Mouse (Mus musculus) ES-E14 (cell line): ENCODE data around the gene Irak1bp1. TPM values are rescaled to one million over a fixed set of nuclear protein-coding genes. Genes with fewer than 3 reads are reported as not detected.

Experiments used
- DNase-seq: peaks from one replicate; pipeline ENCODE4 v3.0.0-alpha.2; 2013; ENCODE audit warnings: low read depth, low spot score
- H3K27ac ChIP-seq: 2 replicates; pipeline ENCODE4 v1.5.1; 2012; ENCODE audit warnings: low read depth, mild to moderate bottlenecking, low read length, moderate library complexity, mixed read lengths; ENCODE audit not compliant: poor library complexity, insufficient read depth, severe bottlenecking
- H3K36me3 ChIP-seq: 2 replicates; pipeline ENCODE4 v1.6.1; 2012; ENCODE audit warnings: mild to moderate bottlenecking, low read length, moderate library complexity, mixed read lengths; ENCODE audit not compliant: control insufficient read depth, poor library complexity, insufficient read depth, severe bottlenecking
- H3K4me1 ChIP-seq, 2 experiments: fragments of 150-350 bp in 1 of 2; sonication (generic) in 1 of 2; 2 replicates each; pipeline ENCODE4 v1.6.1; 2012; ENCODE audit warnings: low read length in 2 of 2, mild to moderate bottlenecking in 1 of 2, mixed read lengths in 1 of 2; ENCODE audit not compliant: control insufficient read depth in 2 of 2, insufficient read depth in 2 of 2, poor library complexity in 1 of 2
- H3K4me3 ChIP-seq, 2 experiments: fragments of 150-350 bp in 1 of 2; sonication (generic) in 1 of 2; 2 replicates each; pipeline ENCODE4 v1.5.1; 2012; ENCODE audit warnings: low read length in 2 of 2, low read depth in 1 of 2, mild to moderate bottlenecking in 1 of 2, mixed read lengths in 1 of 2; ENCODE audit not compliant: insufficient read depth in 1 of 2, poor library complexity in 1 of 2, severe bottlenecking in 1 of 2
- H3K9ac ChIP-seq: 2 replicates; pipeline ENCODE4 v1.6.1; 2012; ENCODE audit warnings: low read depth, mild to moderate bottlenecking, low read length, mixed read lengths; ENCODE audit not compliant: poor library complexity, insufficient read depth, severe bottlenecking
- H3K9me3 ChIP-seq: fragments of 150-350 bp; sonication (generic); 2 replicates; pipeline ENCODE4 v1.6.1; 2012; ENCODE audit warnings: low read depth, mild to moderate bottlenecking, low read length; ENCODE audit not compliant: control insufficient read depth, insufficient read depth
- CHD2 ChIP-seq: IDR thresholded peaks from 2 replicates; pipeline ENCODE4 v1.6.1; 2014; ENCODE audit warnings: mild to moderate bottlenecking, low read depth, low read length, inconsistent platforms
- HCFC1 ChIP-seq: IDR thresholded peaks from 2 replicates; pipeline ENCODE4 v1.6.1; 2012; ENCODE audit warnings: low read length, inconsistent platforms, borderline replicate concordance; ENCODE audit not compliant: insufficient read depth
- MAFK ChIP-seq: IDR thresholded peaks from 2 replicates; pipeline ENCODE4 v1.6.1; 2014; ENCODE audit warnings: mild to moderate bottlenecking, low read depth, low read length, inconsistent platforms; ENCODE audit not compliant: insufficient read depth
- ZC3H11A ChIP-seq: IDR thresholded peaks from 2 replicates; pipeline ENCODE4 v1.6.1; 2012; ENCODE audit warnings: low read depth, mild to moderate bottlenecking, inconsistent platforms, low read length, borderline replicate concordance
- ZNF384 ChIP-seq: IDR thresholded peaks from 2 replicates; pipeline ENCODE4 v1.6.1; 2012; ENCODE audit warnings: low read depth, low read length, inconsistent platforms
- in situ Hi-C, 2 experiments: fragments of 600-800 bp; cut with MboI; formaldehyde crosslinking; loops; one replicate each; pipeline ENCODE4 v1.15.1; 2025; ENCODE audit warnings: low sequenced_read_pairs in 2 of 2, inconsistent platforms in 1 of 2; ENCODE audit not compliant: unreplicated experiment in 2 of 2
- total RNA-seq: library from RNA; depleted of rRNA; stranded (reverse); fragments of 300-350 nt; gene quantifications from 2 replicates; pipeline ENCODE4 v1.2.3, GENCODE M21; 2012

The Irak1bp1 gene
- total RNA-seq, 1 experiment = 11.2 TPM

GRCm38 (mm10) chr9:82812172-82812963 is 17.0 kb upstream of the Irak1bp1 start:
- Histone ChIP-seq H3K4me3 (no peak overlapping the region), H3K9ac (no peak overlapping the region), H3K4me1 (no peaks in the 10 kb centered on the region), H3K9me3 (no peaks in the 10 kb centered on the region), H3K27ac (no peak overlapping the region), H3K36me3 (no peaks in the 10 kb centered on the region)
- in situ Hi-C loops = no loop called here
- no peak for DNase-seq
- TF ChIP-seq ZC3H11A (no peak), CHD2 (no peak), MAFK (no peak), ZNF384 (no peak), HCFC1 (no peak)

GRCm38 (mm10) chr9:82814536-82814935 is 14.8 kb upstream of the Irak1bp1 start:
- H3K9ac ChIP-seq = no peak overlapping the region
- H3K4me3 ChIP-seq = no peak overlapping the region
- H3K27ac ChIP-seq = no peak overlapping the region
- H3K36me3 ChIP-seq = no peaks in the 10 kb centered on the region
- no peak for DNase-seq
- H3K9me3 ChIP-seq = no peaks in the 10 kb centered on the region
- no peak for TF ChIP-seq CHD2
- TF ChIP-seq HCFC1 = no peak
- TF ChIP-seq ZNF384 = no peak
- no peak for TF ChIP-seq MAFK
- TF ChIP-seq ZC3H11A = no peak
- in situ Hi-C loops = no loop called here
- H3K4me1 ChIP-seq = no peaks in the 10 kb centered on the region

GRCm38 (mm10) chr9:82815257-82815785 is 14.0 kb upstream of the Irak1bp1 start:
- Histone ChIP-seq H3K27ac (no peak overlapping the region), H3K9me3 (no peaks in the 10 kb centered on the region), H3K4me3 (no peak overlapping the region), H3K36me3 (no peaks in the 10 kb centered on the region), H3K4me1 (no peaks in the 10 kb centered on the region), H3K9ac (no peak overlapping the region)
- in situ Hi-C loops = no loop called here
- TF ChIP-seq ZC3H11A (no peak), MAFK (no peak), HCFC1 (no peak), CHD2 (no peak), ZNF384 (no peak)
- no peak for DNase-seq

DNA sequence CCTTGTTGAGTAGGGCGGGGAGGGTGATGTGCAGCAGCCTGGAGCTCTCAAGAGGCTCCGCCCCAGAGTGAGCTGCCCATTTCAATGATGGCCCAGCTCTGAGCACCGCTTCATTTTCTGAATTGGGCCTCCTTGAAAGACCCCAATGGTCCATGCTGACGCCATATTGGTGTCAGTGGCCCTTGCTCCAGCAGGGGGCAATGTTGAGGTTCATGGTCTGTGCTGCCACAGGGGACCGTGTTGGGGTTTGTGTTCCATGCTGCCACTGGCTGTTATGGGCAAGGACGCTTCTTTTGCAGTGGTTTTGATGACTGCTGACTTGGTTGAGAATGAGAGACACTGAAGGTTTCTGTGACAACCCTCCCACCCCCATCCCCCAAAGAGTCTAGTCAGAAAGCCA is 2.9 kb upstream of the Irak1bp1 start:
- Histone ChIP-seq H3K9me3 (no peaks in the 10 kb centered on the region), H3K4me1 (no peaks in the 10 kb centered on the region), H3K27ac (no peak overlapping the region), H3K36me3 (no peaks in the 10 kb centered on the region), H3K9ac (no peak overlapping the region), H3K4me3 (no peak overlapping the region)
- TF ChIP-seq ZC3H11A (0 out of 2 replicates have a peak, but pooled peaks have one; percentile 7), HCFC1 (no peak)
- peak; percentile 26 for DNase-seq
- in situ Hi-C loops = no loop called here
